In genomic region chr8:24725630-24726029, GRCm38 (mm10) we compare ENCODE assay signal across 15 mouse cellular contexts. TPM values are rescaled to one million over a fixed set of nuclear protein-coding genes. Genes with fewer than 3 reads are reported as not detected.
DNase-seq lines count a peak whose midpoint lies in the region; ATAC-seq lines count a peak whose summit lies in the region.
"Had no signal": no experiment of that assay in that cellular context is flagged by ENCODE, and none has a peak within 500 bp of the region (broad histone marks: within the 10 kb centered on the region; RNA-seq: fewer than 3 reads in every experiment).

Gene Adam3, minus strand, starts transcription at chr8:24725852.

- DNase-seq in heart, adult 11 months, result peak; percentile 52
- no peak for DNase-seq in heart, postnatal 25 days (ENCODE audit: low spot score)
- DNase-seq in thymus, postnatal 14 days, result peak; percentile 3
- DNase-seq in thymus, adult 18-20 months, result no peak
- DNase-seq in splenic B cell, adult 2 months (ENCODE audit: low read depth, low spot score), result peak; percentile 27
- no peak for DNase-seq in right cerebral cortex, adult 18-20 months
- DNase-seq: adrenal gland, adult 8-10 months; cerebellum, adult 9-10 months; layer of hippocampus, postnatal 36 days had no signal

- intact Hi-C loops in heart, postnatal 25 days (cut with DNase I), result no loop called here

- H3K4me3 ChIP-seq in lung, embryonic 15.5 days, result no peak within 1 kb of the TSS

- H3K9ac ChIP-seq in lung, embryonic 15.5 days, result no peak within 1 kb of the TSS

- 26% methylated on average over 11 of the region's 11 CpGs for WGBS in lung, embryonic 15.5 days

- peaks cover 21% of the 10 kb centered on the region for H3K4me1 ChIP-seq in lung, embryonic 15.5 days

- no peaks in the 10 kb centered on the region for H3K27me3 ChIP-seq in lung, embryonic 15.5 days
- H3K27me3 ChIP-seq in splenic B cell, adult 2 months (ENCODE audit: control insufficient read depth, insufficient read depth, low read length, poor library complexity, severe bottlenecking), result no peaks in the 10 kb centered on the region

- H3K4me2 ChIP-seq in lung, embryonic 15.5 days, result peak within 1 kb of the TSS; percentile 25
- H3K4me2 ChIP-seq: heart, embryonic 11.5 days; midbrain, embryonic 11.5 days had no signal

- H3K9me3 ChIP-seq in lung, embryonic 15.5 days, result no peaks in the 10 kb centered on the region

- ATAC-seq in lung, embryonic 15.5 days (ENCODE audit: borderline replicate concordance, extremely low read depth, low FRiP score, low TSS enrichment), result peak; percentile 46; the same call in 1 of the 2 replicates
- ATAC-seq in frontal cortex, adult (ENCODE audit: low TSS enrichment), result no peak
- ATAC-seq: CD4-positive, CD25-positive, alpha-beta regulatory T cell, adult 4 months had no signal

- no peaks in the 10 kb centered on the region for H3K36me3 ChIP-seq in lung, embryonic 15.5 days
- H3K36me3 ChIP-seq in splenic B cell, adult 2 months (ENCODE audit: control insufficient read depth, insufficient read depth, low read length, poor library complexity, severe bottlenecking), result no peaks in the 10 kb centered on the region

- no peak within 1 kb of the TSS for H3K27ac ChIP-seq in lung, embryonic 15.5 days
- H3K27ac ChIP-seq: kidney, postnatal 0 days had no signal

RNA-seq across cellular contexts. Expression of gene Adam3, which starts in this region (rescaled TPM):
- not detected for total RNA-seq in heart, postnatal 25 days (2021)
- polyA plus RNA-seq in lung, embryonic 15.5 days (2015; fragmentation: Nextera tagmentation; extraction: Ambion mirVana), result 0.37 TPM in 1 of 2 replicates, not detected in the other
- total RNA-seq: adrenal gland, adult 8-10 months; layer of hippocampus, postnatal 36 days had no signal
- polyA plus RNA-seq: CD4-positive, CD25-positive, alpha-beta regulatory T cell, adult 4 months; heart, embryonic 11.5 days had no signal

Comparison
In these comparisons a context has a peak if more than half of its experiments do, and no peak if none do; other contexts are left out.
1. DNase-seq: peak in heart, adult 11 months (single experiment), thymus, postnatal 14 days (single experiment) and splenic B cell, adult 2 months (single experiment); none in heart, postnatal 25 days (single experiment), thymus, adult 18-20 months (0 of 2) and right cerebral cortex, adult 18-20 months (single experiment).
2. Peak in ATAC-seq and H3K4me2 ChIP-seq in lung, embryonic 15.5 days; RNA of the gene not detected or under 1 TPM.